Mouse (Mus musculus): ENCODE measurements around the gene Park7.

Park7 gene

GRCm38 (mm10) chr4:150914290-150914733, at the start of gene Park7, which contains the start of gene Tnfrsf9:
TSS of gene Park7 (minus strand) at chr4:150914437.
TSS of gene Tnfrsf9 (plus strand) at chr4:150914562.
- peak; percentile 99 for DNase-seq

DNA sequence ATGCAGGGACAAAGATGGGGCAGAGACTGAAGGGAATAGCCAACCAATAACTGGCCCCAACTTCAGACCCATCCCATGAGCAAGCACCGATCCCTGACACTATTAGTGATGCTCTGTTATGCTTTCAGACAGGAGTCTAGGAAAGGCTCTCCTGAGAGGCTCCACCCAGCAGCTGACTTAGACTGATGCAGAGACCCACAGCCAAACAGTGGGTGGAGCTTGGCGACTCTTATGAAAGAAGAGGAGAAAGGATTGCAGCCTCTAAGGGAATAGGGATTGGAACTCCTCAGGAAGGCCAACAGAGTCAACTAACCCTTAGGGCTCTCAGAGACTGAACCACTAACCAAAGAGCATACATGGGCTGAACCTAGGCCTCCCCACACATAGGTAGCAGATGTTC, 49.5 kb upstream of the Park7 start:
- peak; percentile 10 for DNase-seq

GRCm38 (mm10) chr4:150962231-150962630, 48.0 kb upstream of the Park7 start:
- peak; percentile 38 for DNase-seq

GRCm38 (mm10) chr4:150958536-150958935, 44.3 kb upstream of the Park7 start:
- DNase-seq = peak; percentile 41

GRCm38 (mm10) chr4:150957106-150957458, 42.8 kb upstream of the Park7 start:
- no peak for DNase-seq

- DNase-seq = peak; percentile 20
Measured at GRCm38 (mm10) chr4:150956369-150957105, 42.3 kb upstream of the Park7 start.

GRCm38 (mm10) chr4:150950972-150951371, 36.7 kb upstream of the Park7 start:
- DNase-seq = no peak

- no peak for DNase-seq
Measured at GRCm38 (mm10) chr4:150944707-150945106, 30.5 kb upstream of the Park7 start.

GRCm38 (mm10) chr4:150939991-150940651, 25.9 kb upstream of the Park7 start:
- no peak for DNase-seq

- DNase-seq = no peak
Measured at GRCm38 (mm10) chr4:150938063-150938452, 23.8 kb upstream of the Park7 start.

GRCm38 (mm10) chr4:150937293-150938062, 23.2 kb upstream of the Park7 start:
- DNase-seq = peak; percentile 43

GRCm38 (mm10) chr4:150933503-150933902, 19.3 kb upstream of the Park7 start:
- DNase-seq = no peak

DNA sequence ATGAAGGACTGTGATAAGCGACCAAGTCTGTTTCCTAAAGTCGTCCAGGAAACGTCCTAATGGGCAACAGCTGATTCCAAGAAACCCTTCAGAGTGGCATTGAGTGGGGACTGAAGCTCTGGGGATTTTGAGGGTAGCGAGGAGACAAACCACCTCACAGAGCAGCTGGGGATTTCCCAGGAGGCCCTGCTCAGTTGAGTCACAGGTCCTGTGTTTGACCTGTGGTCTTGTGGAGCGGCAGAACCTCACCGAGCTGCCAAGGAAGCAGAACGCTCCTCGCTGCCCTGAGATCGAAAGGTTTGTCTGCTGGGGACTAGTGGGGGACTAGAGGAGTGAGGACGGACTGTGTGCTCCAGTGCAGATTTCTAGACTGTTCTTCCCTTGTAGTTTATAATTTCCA, 13.6 kb upstream of the Park7 start:
- DNase-seq = no peak

- DNase-seq = peak; percentile 27
Measured at GRCm38 (mm10) chr4:150926924-150927705, 12.9 kb upstream of the Park7 start.

DNA sequence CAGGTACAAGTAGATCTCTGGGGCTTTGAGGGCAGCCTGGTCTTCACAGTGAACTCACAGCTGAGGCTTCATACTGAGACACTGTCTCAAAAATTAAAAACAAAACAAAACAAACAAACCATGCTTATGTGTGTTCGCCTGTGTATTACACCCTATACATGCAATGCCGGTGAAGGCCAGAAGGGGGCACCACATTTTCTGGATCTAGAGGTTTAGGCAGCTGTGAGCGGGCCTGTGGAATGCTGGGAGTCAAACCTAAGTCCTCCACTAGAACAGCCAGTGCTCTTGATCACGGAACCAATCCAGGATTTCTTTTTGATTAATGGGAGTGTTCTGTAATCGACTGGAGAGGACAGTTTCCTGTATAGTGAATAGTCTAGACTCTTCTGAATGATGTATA, 11.7 kb upstream of the Park7 start:
- DNase-seq = no peak

DNA sequence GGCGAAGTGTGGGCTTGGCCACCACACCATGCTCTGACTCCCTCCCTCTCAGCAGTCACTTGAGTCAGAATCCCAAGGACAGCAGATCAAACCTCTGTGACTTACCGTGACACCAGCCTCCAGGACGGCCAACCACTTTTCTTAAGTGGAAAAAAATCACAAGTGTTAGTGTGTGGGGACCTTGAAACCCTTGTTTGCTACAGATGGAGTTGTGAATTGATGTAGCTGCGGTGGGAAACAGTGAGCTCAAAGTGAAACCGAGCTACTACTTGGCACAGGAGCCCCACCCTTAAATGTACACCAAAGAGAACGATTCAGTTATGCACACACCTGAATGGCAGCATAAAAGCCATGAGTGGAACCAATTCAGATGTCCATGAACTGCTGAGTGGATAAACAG, 10.7 kb upstream of the Park7 start:
- DNase-seq = no peak

DNA sequence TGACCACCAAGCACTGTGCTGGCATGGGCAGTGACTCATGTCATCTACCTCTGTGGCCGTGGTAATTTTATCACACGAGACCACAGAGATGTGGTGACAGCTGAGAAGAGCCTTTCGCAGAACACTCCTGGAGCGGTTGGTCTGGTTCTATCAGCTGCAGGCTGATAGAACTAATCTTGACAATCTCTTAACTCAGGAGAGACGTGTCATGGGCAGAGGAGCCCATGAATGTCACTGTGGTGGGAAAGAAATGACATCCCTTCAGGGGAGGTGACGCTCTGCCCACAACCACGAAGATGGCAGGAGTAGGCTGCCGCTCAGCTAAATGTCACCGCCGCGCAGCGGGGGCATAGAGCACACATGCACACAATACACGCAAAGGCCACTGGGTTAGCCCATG, 10.1 kb upstream of the Park7 start:
- no peak for DNase-seq

GRCm38 (mm10) chr4:150921206-150921605, 7.0 kb upstream of the Park7 start:
- DNase-seq = no peak

DNA sequence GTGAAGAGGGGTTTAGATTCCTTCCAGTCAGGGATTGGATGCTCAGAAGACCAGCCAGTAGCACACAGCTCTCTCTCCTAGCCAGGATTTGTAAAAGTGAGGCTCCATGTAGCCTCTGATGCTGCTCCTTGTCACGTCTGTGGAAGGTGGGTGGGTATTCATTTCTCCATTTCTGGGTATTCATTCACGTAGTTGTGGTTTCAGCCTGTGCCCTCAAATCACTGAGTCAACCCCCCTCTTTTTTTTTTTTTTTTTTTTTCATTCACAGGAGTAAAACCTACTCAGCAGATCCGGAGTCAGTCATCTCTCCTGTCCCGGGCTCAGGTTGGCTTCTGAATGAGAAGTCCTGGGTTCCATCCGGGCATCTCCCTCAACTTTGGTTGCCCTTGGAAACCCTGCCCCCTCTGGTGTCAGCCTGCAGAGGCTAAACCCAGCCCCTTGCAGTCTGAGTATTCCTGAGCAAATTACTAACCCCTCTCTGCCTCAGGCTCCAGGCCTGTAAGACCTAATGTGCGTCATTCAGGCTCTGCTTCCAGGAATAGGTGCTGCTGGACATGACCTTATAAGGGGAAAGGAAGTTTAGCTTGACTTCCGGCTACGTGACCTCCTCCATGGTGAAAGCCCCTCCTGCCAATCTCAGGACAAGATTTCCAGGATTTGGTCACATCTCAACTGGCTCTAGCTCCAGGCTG, 3.2 kb upstream of the Park7 start:
- no peak for DNase-seq

DNA sequence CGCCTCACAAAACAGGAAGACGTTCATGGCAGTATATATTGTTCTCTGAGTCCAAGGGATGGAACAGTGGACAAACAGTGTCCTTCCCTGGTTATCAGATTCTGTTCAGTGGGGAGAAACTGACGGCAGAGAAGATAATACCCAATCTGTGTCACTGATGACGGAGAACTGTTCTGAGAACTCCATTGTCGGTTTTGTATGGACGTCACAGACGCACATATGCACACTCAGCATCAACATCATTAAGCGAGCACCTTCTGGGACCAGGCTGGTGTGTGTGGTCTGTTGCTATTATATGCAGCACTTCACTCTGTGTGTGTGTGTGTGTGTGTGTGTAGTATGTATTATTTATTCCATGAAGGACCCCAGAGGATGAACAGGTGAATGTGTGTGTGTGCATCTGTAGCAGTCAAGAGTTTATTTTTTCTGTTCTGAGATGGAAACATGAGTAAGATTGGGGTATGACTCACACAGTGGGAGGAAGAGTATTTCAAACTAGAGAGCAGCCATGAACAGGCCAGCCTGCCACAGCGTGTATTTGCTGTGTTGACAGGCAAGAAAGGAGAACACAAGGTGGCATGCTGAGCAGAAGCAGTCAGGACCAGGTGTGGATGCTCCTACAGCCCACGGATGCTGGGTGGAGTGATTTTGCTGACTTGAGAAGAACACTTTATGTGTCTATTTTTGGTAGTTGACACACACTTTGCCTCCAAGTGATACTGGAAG, 1.1 kb upstream of the Park7 start:
- no peak for DNase-seq

DNA sequence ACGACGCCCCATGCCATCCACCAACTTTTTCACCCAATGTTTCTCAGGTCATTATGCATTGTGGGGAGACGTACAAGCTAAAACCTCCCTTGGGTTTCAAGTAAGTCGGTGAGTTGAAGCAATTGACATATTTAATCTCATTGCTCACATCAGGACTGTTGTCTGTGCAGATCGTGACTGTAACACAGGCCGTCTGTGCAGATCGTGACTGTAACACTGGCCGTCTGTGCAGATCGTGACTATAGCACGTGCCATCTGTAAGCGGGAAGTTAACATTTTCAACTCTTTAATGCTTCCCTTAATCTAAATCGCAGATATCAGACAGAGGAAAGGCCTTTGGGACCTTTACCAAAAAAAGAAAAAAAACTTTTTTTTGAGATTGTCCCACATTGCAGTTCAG, 494 bp downstream of the Park7 start:
- no peak for DNase-seq
